Mouse (Mus musculus): Measurements from ENCODE around the gene Lyl1. TPM values are rescaled to one million over a fixed set of nuclear protein-coding genes. Genes with fewer than 3 reads are reported as not detected.

Lyl1 gene
- total and polyA plus RNA-seq, 3 experiments, result 88.7 to 149 (median 136) TPM

- no peaks in the 10 kb centered on the region; a peak in 2 of 4 replicates for H3K36me3 ChIP-seq (ENCODE audit: control insufficient read depth in 1 of 2, insufficient read depth in 2 of 2, low read length in 2 of 2)
- no peaks in the 10 kb centered on the region for H3K79me2 ChIP-seq (ENCODE audit: control insufficient read depth, insufficient read depth, low read length, poor library complexity)
- H3K27ac ChIP-seq (ENCODE audit: control insufficient read depth, low read depth, low read length), result no peak overlapping the region
- no peaks in the 10 kb centered on the region for H3K9me3 ChIP-seq (replicated peaks; ENCODE audit: insufficient read depth, low read length)
- TF ChIP-seq TBP (IDR thresholded peaks at IDR 0.05; ENCODE audit: low read depth, low read length) (no peak), TAL1 (IDR thresholded peaks at IDR 0.05; ENCODE audit: low read length) (no peak), BHLHE40 (IDR thresholded peaks at IDR 0.05; ENCODE audit: borderline replicate concordance, low read depth, low read length) (no peak), MAFK (IDR thresholded peaks at IDR 0.05; ENCODE audit: borderline replicate concordance, low read depth, low read length) (no peak), HCFC1 (IDR thresholded peaks at IDR 0.05; ENCODE audit: low read depth, low read length) (no peak), ETS1 (IDR thresholded peaks at IDR 0.05; ENCODE audit: low read depth, low read length) (no peak), MYB (IDR thresholded peaks at IDR 0.05; ENCODE audit: low read depth, low read length) (no peak), JUND (IDR thresholded peaks at IDR 0.05; ENCODE audit: low read depth, low read length) (no peak), MAX (IDR thresholded peaks at IDR 0.05; ENCODE audit: low read length) (no peak), CHD2 (IDR thresholded peaks at IDR 0.05; ENCODE audit: low read length) (no peak), RCOR1 (IDR thresholded peaks at IDR 0.05; ENCODE audit: low read depth, low read length) (no peak), RAD21 (IDR thresholded peaks at IDR 0.05; ENCODE audit: low read depth, low read length) (no peak), UBTF (IDR thresholded peaks at IDR 0.05; ENCODE audit: borderline replicate concordance, insufficient read depth, low read depth, low read length) (no peak), ZNF384 (IDR thresholded peaks at IDR 0.05; ENCODE audit: low read depth, low read length) (no peak), E2F4 (IDR thresholded peaks at IDR 0.05; ENCODE audit: borderline replicate concordance, low read depth, low read length) (no peak), SMC3 (IDR thresholded peaks at IDR 0.05; ENCODE audit: low read depth, low read length) (no peak)
- H3K27me3 ChIP-seq (ENCODE audit: control insufficient read depth in 1 of 2, insufficient read depth in 2 of 2, low read length in 2 of 2), result no peaks in the 10 kb centered on the region
- no peak overlapping the region for H3K9ac ChIP-seq (ENCODE audit: control insufficient read depth, low read depth, low read length, poor library complexity, severe bottlenecking)
- DNase-seq (ENCODE audit: low read depth, low spot score), result no peak
- no peak overlapping the region for H3K4me3 ChIP-seq (ENCODE audit: control insufficient read depth in 1 of 2, insufficient read depth in 1 of 2, low read depth in 2 of 2, low read length in 2 of 2)
- H3K4me1 ChIP-seq (ENCODE audit: control insufficient read depth in 1 of 2, insufficient read depth in 2 of 2, low read length in 2 of 2), result 0 out of 4 replicates have a peak, but pooled peaks cover 0 to 2% of the 10 kb centered on the region in 2 experiments
These were observed 38.1 kb downstream of the Lyl1 start for GRCm38 (mm10) chr8:84739401-84739742.

- H3K4me3 ChIP-seq (ENCODE audit: control insufficient read depth in 1 of 2, insufficient read depth in 1 of 2, low read depth in 2 of 2, low read length in 2 of 2), result no peak overlapping the region
- no peaks in the 10 kb centered on the region for H3K27me3 ChIP-seq (ENCODE audit: control insufficient read depth in 1 of 2, insufficient read depth in 2 of 2, low read length in 2 of 2)
- H3K79me2 ChIP-seq (ENCODE audit: control insufficient read depth, insufficient read depth, low read length, poor library complexity), result no peaks in the 10 kb centered on the region
- no peak overlapping the region for H3K9ac ChIP-seq (ENCODE audit: control insufficient read depth, low read depth, low read length, poor library complexity, severe bottlenecking)
- H3K9me3 ChIP-seq (replicated peaks; ENCODE audit: insufficient read depth, low read length), result no peaks in the 10 kb centered on the region
- H3K27ac ChIP-seq (ENCODE audit: control insufficient read depth, low read depth, low read length), result no peak overlapping the region
- no peaks in the 10 kb centered on the region; a peak in 2 of 4 replicates for H3K36me3 ChIP-seq (ENCODE audit: control insufficient read depth in 1 of 2, insufficient read depth in 2 of 2, low read length in 2 of 2)
- TF ChIP-seq EP300 (IDR thresholded peaks at IDR 0.05; ENCODE audit: low read depth in 1 of 2, low read length in 2 of 2), result no peak
- DNase-seq (ENCODE audit: low read depth, low spot score), result no peak
- peaks cover 3 to 7% of the 10 kb centered on the region in 2 experiments; a peak in 2 of 4 replicates for H3K4me1 ChIP-seq (ENCODE audit: control insufficient read depth in 1 of 2, insufficient read depth in 2 of 2, low read length in 2 of 2)
These were observed 39.9 kb downstream of the Lyl1 start for GRCm38 (mm10) chr8:84740895-84741843.
